Mouse (Mus musculus) MEL (cell line): Measurements from ENCODE around the gene E130114P18Rik. TPM values are rescaled to one million over a fixed set of nuclear protein-coding genes. Genes with fewer than 3 reads are reported as not detected.

Experiments
- DNase-seq: peaks from one replicate; pipeline ENCODE4 v3.0.0; 2011; ENCODE audit warnings: low read depth, low spot score
- H3K27ac ChIP-seq: 2 replicates; pipeline ENCODE4 v1.5.1; 2012; ENCODE audit warnings: low read depth, mild to moderate bottlenecking, control low read depth, low read length, moderate library complexity; ENCODE audit not compliant: control insufficient read depth
- H3K27me3 ChIP-seq, 2 experiments: fragments of 150-350 bp in 1 of 2; sonication (generic) in 1 of 2; 2 replicates each; pipeline ENCODE4 v1.6.1; 2012; ENCODE audit warnings: low read length in 2 of 2, mild to moderate bottlenecking in 2 of 2, improper control_type of control experiment in 1 of 2, moderate library complexity in 1 of 2; ENCODE audit not compliant: insufficient read depth in 2 of 2, control insufficient read depth in 1 of 2
- H3K36me3 ChIP-seq, 2 experiments: 2 replicates each; pipeline ENCODE4 v1.6.1; 2012 to 2014; ENCODE audit warnings: low read length in 2 of 2, improper control_type of control experiment in 1 of 2, inconsistent platforms in 1 of 2, mild to moderate bottlenecking in 1 of 2; ENCODE audit not compliant: insufficient read depth in 2 of 2, control insufficient read depth in 1 of 2
- H3K4me1 ChIP-seq, 2 experiments: fragments of 150-350 bp in 1 of 2; sonication (generic) in 1 of 2; 2 replicates each; pipeline ENCODE4 v1.6.1; 2012; ENCODE audit warnings: low read length in 2 of 2, improper control_type of control experiment in 1 of 2, mild to moderate bottlenecking in 1 of 2; ENCODE audit not compliant: insufficient read depth in 2 of 2, control insufficient read depth in 1 of 2
- H3K4me3 ChIP-seq, 2 experiments: fragments of 150-350 bp in 1 of 2; sonication (generic) in 1 of 2; 2 replicates each; pipeline ENCODE4 v1.5.1; 2012; ENCODE audit warnings: low read depth in 2 of 2, low read length in 2 of 2, mild to moderate bottlenecking in 2 of 2, moderate library complexity in 2 of 2, control low read depth in 1 of 2, improper control_type of control experiment in 1 of 2; ENCODE audit not compliant: control insufficient read depth in 1 of 2, insufficient read depth in 1 of 2
- H3K79me2 ChIP-seq: 2 replicates; pipeline ENCODE4 v1.6.1; 2012; ENCODE audit warnings: mild to moderate bottlenecking, low read length, moderate library complexity; ENCODE audit not compliant: control insufficient read depth, poor library complexity, insufficient read depth
- H3K9ac ChIP-seq: 2 replicates; pipeline ENCODE4 v1.6.1; 2012; ENCODE audit warnings: low read depth, mild to moderate bottlenecking, control low read depth, low read length, moderate library complexity; ENCODE audit not compliant: control insufficient read depth, poor library complexity, severe bottlenecking
- H3K9me3 ChIP-seq: fragments of 150-350 bp; sonication (generic); replicated peaks from 2 replicates; pipeline ENCODE4 v1.6.1; 2012; ENCODE audit warnings: mild to moderate bottlenecking, low read length, improper control_type of control experiment, moderate library complexity; ENCODE audit not compliant: insufficient read depth
- BHLHE40 ChIP-seq: IDR thresholded peaks from 2 replicates; pipeline ENCODE4 v1.6.1; 2012; ENCODE audit warnings: low read depth, mild to moderate bottlenecking, inconsistent platforms, low read length, improper control_type of control experiment, borderline replicate concordance
- CHD1 ChIP-seq: IDR thresholded peaks from 2 replicates; pipeline ENCODE4 v1.6.1; 2012; ENCODE audit warnings: low read depth, mild to moderate bottlenecking, inconsistent platforms, low read length, improper control_type of control experiment
- E2F4 ChIP-seq: IDR thresholded peaks from 2 replicates; pipeline ENCODE4 v1.6.1; 2011; ENCODE audit warnings: low read depth, low read length, improper control_type of control experiment, borderline replicate concordance
- ELF1 ChIP-seq: IDR thresholded peaks from 2 replicates; pipeline ENCODE4 v1.6.1; 2014; ENCODE audit warnings: low read depth, mild to moderate bottlenecking, inconsistent platforms, low read length, improper control_type of control experiment, moderate library complexity
- ETS1 ChIP-seq: IDR thresholded peaks from 2 replicates; pipeline ENCODE4 v1.6.1; 2012; ENCODE audit warnings: low read depth, mild to moderate bottlenecking, inconsistent platforms, low read length, improper control_type of control experiment, moderate library complexity
- MAFK ChIP-seq: IDR thresholded peaks from 2 replicates; pipeline ENCODE4 v1.6.1; 2011; ENCODE audit warnings: low read depth, mild to moderate bottlenecking, low read length, improper control_type of control experiment, borderline replicate concordance
- MAX ChIP-seq: IDR thresholded peaks from 2 replicates; pipeline ENCODE4 v1.6.1; 2011; ENCODE audit warnings: low read length, improper control_type of control experiment
- MAZ ChIP-seq: IDR thresholded peaks from 2 replicates; pipeline ENCODE4 v1.6.1; 2012; ENCODE audit warnings: low read depth, mild to moderate bottlenecking, inconsistent platforms, low read length, improper control_type of control experiment
- NRF1 ChIP-seq: IDR thresholded peaks from 2 replicates; pipeline ENCODE4 v1.6.1; 2014; ENCODE audit warnings: low read depth, mild to moderate bottlenecking, inconsistent platforms, low read length, improper control_type of control experiment, moderate library complexity; ENCODE audit not compliant: poor library complexity, insufficient read depth, severe bottlenecking
- POLR2AphosphoS2 ChIP-seq: IDR thresholded peaks from 2 replicates; pipeline ENCODE4 v1.6.1; 2011; ENCODE audit warnings: low read length, improper control_type of control experiment
- POLR2AphosphoS5 ChIP-seq: IDR thresholded peaks from 2 replicates; pipeline ENCODE4 v1.6.1; 2012; ENCODE audit warnings: low read depth, borderline replicate concordance, mild to moderate bottlenecking, inconsistent platforms, low read length, moderate library complexity, mixed read lengths
- SIN3A ChIP-seq: IDR thresholded peaks from 2 replicates; pipeline ENCODE4 v1.6.1; 2012; ENCODE audit warnings: low read length, improper control_type of control experiment, inconsistent platforms
- TBP ChIP-seq: IDR thresholded peaks from 2 replicates; pipeline ENCODE4 v1.8.0; 2011; ENCODE audit warnings: low read depth, low read length, improper control_type of control experiment
- USF2 ChIP-seq, 2 experiments: IDR thresholded peaks; 2 replicates each; pipeline ENCODE4 v1.6.1; 2011 to 2012; ENCODE audit warnings: improper control_type of control experiment in 2 of 2, low read length in 2 of 2, borderline replicate concordance in 1 of 2, inconsistent platforms in 1 of 2, low read depth in 1 of 2, mild to moderate bottlenecking in 1 of 2; ENCODE audit not compliant: insufficient read depth in 1 of 2
- ZKSCAN1 ChIP-seq: IDR thresholded peaks from 2 replicates; pipeline ENCODE4 v1.6.1; 2012; ENCODE audit warnings: low read depth, mild to moderate bottlenecking, inconsistent platforms, low read length, improper control_type of control experiment, moderate library complexity
- polyA plus RNA-seq, 2 experiments: library from polyadenylated mRNA; stranded (reverse) in 1 of 2; unstranded in 1 of 2; fragments of >175 nt in 1 of 2; fragments of >200 nt in 1 of 2; gene quantifications; 2 replicates each; pipeline versions ENCODE4 v1.2.1 to v1.2.4; 2012; ENCODE audit warnings: low replicate concordance in 2 of 2, low read depth in 1 of 2; ENCODE audit not compliant: insufficient read length in 2 of 2, insufficient read depth in 1 of 2, missing spikeins in 1 of 2
- total RNA-seq: library from RNA; depleted of rRNA; stranded (reverse); fragments of 300-350 nt; gene quantifications from 2 replicates; pipeline ENCODE4 v1.2.3, GENCODE M21; 2012

The E130114P18Rik gene
- total and polyA plus RNA-seq, 3 experiments, result not detected

DNA sequence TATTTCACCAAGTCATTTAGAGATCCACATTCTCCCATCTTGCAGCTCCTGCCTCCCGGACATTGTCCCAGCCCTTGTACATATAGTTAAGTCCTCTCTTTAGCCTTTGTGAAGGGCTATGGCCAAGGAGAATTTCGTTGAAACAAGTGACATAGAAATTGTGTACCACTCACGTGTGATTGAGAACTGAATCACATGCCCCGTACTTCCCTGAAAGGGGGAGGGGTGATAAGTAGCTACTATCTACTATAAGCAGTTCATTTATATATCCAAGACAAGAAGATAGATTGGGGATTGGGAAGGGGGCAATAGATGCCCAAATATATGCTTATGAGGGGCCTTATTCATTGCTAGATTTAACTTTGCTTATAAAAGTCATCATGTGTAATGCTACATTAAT, 10.9 kb downstream of the E130114P18Rik start (continued):
- TF ChIP-seq SIN3A, result peak; percentile 33; the same call in 1 of the 2 replicates

DNA sequence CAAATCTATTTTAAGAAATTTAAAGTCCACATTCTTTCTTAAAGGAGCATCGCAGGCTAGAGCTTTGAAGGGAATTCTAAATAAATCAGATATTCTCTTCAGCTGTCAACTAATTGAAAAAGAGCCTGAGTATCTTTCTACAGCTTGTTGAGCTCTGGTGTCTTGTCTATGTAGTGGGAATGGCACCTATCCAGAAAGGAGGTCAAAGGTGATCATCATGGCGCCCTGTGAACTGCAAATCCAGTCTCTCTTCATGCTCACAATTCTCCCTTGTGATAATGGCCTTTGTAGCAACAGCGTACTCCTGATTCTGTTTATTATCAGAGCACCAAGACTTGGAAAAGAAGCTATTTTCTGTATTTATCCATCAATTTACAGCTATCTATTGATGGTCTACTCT, 11.8 kb downstream of the E130114P18Rik start:
- H3K27me3 ChIP-seq, result no peaks in the 10 kb centered on the region
- peaks cover 0 to 25% of the 10 kb centered on the region in 2 experiments; a peak in 2 of 4 replicates for H3K36me3 ChIP-seq
- H3K27ac ChIP-seq, result no peak overlapping the region
- no peak overlapping the region for H3K9ac ChIP-seq
- no peak for DNase-seq
- TF ChIP-seq NRF1, result no peak
- TF ChIP-seq BHLHE40, result no peak
- no peak for TF ChIP-seq E2F4
- TF ChIP-seq ELF1, result no peak
- TF ChIP-seq MAFK, result no peak
- TF ChIP-seq TBP, result no peak
- no peak for TF ChIP-seq MAZ
- no peak for TF ChIP-seq POLR2AphosphoS5
- TF ChIP-seq USF2 (IDR thresholded peaks at IDR 0.05; ENCODE audit: borderline replicate concordance in 1 of 2, insufficient read depth in 1 of 2, low read depth in 1 of 2, low read length in 2 of 2), result no peak
- no peak for TF ChIP-seq CHD1
- TF ChIP-seq ZKSCAN1, result no peak
- TF ChIP-seq, all 39 proteins: peak for 0
- Histone ChIP-seq H3K4me1 (peaks cover 3 to 24% of the 10 kb centered on the region in 2 experiments), H3K9me3 (no peaks in the 10 kb centered on the region), H3K79me2 (no peaks in the 10 kb centered on the region), H3K4me3 (no peak overlapping the region)

DNA sequence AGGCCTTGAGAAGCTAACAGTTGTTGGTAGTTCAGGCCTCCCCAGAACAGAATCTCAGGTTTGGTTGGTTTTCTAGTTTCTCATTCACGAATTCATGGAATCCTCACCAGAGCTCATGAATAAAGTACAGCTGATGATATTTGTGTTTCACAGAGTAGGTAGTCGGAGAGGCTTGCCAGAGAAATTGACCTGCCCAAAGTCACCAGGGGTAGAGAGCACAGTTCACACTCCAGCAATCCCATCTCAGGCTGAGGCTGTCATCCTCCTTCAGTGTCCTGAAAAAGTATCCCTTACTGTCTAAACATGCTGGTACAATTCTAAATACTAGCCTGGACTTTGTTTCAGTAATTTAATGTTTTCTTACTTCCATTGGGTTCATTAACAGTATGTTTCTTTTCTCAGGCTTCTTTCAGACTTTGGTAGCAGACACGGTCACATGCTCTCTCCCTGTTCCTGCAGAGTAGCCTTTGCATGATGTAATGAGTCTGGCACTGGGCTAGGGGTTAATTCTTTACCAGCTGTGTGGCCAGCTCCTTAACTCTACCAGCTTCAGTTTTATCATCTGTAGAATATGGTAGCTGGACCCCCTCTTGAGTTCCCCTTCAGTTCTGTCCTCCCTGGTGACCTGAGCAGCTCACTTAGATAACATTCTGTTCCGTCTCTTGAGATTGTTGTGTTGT, 12.4 kb downstream of the E130114P18Rik start:
- Histone ChIP-seq H3K4me3 (no peak overlapping the region), H3K36me3 (peaks cover 0 to 25% of the 10 kb centered on the region in 2 experiments; a peak in 2 of 4 replicates), H3K9ac (no peak overlapping the region), H3K79me2 (no peaks in the 10 kb centered on the region), H3K4me1 (peaks cover 4 to 24% of the 10 kb centered on the region in 2 experiments), H3K27ac (no peak overlapping the region), H3K27me3 (no peaks in the 10 kb centered on the region), H3K9me3 (no peaks in the 10 kb centered on the region)
- no peak for TF ChIP-seq ETS1
- no peak for TF ChIP-seq USF2 (IDR thresholded peaks at IDR 0.05; ENCODE audit: borderline replicate concordance in 1 of 2, insufficient read depth in 1 of 2, low read depth in 1 of 2, low read length in 2 of 2)
- no peak for TF ChIP-seq POLR2AphosphoS2
- TF ChIP-seq MAX, result no peak
- no peak for DNase-seq
